Mouse (Mus musculus): ENCODE results near the gene D130052B06Rik.

- TF ChIP-seq CTCF (IDR thresholded peaks at IDR 0.05; ENCODE audit: borderline replicate concordance, insufficient read depth, low read length) (no peak), POLR2A (IDR thresholded peaks at IDR 0.05; ENCODE audit: low read depth, low read length) (no peak)
Measured at GRCm38 (mm10) chr11:33637107-33637506, 38.0 kb downstream of the D130052B06Rik start.

Measured in embryonic fibroblast, embryonic 13.5 days (primary cell).